Mouse (Mus musculus) embryonic facial prominence, embryonic 10.5 days (tissue): ENCODE data around the gene A030003K21Rik. TPM values are rescaled to one million over a fixed set of nuclear protein-coding genes. Genes with fewer than 3 reads are reported as not detected.
"Not testable (repeated sequence)": the region's sequence is repeated elsewhere in the genome, so short reads cannot be mapped to it uniquely, and the experiment has no call there.

Source experiments
- DNase-seq: peaks from one replicate; pipeline ENCODE4 v3.0.0-alpha.2; 2017; ENCODE audit warnings: low spot score
- H3K27ac ChIP-seq: fragments of 300-500 bp; sonication (generic); replicated peaks from 2 replicates; pipeline ENCODE4 v1.5.1; 2016; ENCODE audit warnings: mild to moderate bottlenecking
- H3K27me3 ChIP-seq: fragments of 300-500 bp; sonication (generic); replicated peaks from 2 replicates; pipeline ENCODE4 v1.6.1; 2016; ENCODE audit warnings: low read depth, mild to moderate bottlenecking; ENCODE audit not compliant: poor library complexity, severe bottlenecking
- H3K36me3 ChIP-seq: fragments of 300-500 bp; sonication (generic); replicated peaks from 2 replicates; pipeline ENCODE4 v1.6.1; 2016; ENCODE audit warnings: mild to moderate bottlenecking, moderate library complexity
- H3K4me1 ChIP-seq: fragments of 300-500 bp; sonication (generic); 2 replicates; pipeline ENCODE4 v1.6.1; 2016
- H3K4me3 ChIP-seq: fragments of 300-500 bp; sonication (generic); 2 replicates; pipeline ENCODE4 v1.5.1; 2016; ENCODE audit warnings: mild to moderate bottlenecking, moderate library complexity
- H3K9me3 ChIP-seq: fragments of 300-500 bp; sonication (generic); 2 replicates; pipeline ENCODE4 v1.6.1; 2016; ENCODE audit warnings: mild to moderate bottlenecking
- WGBS: fragments of 180-500 bp; shearing (Covaris S2); methylation state at CpG from one replicate; pipeline ENCODE4 v1.1.7; 2016; 5-methylcytosine and 5-hydroxymethylcytosine counted together
- polyA plus RNA-seq: library from polyadenylated mRNA; unstranded; fragments of >200 nt; fragmentation: Nextera tagmentation; extraction: Ambion mirVana; gene quantifications from 2 replicates; pipeline ENCODE4 v1.2.1, GENCODE M21; 2016

A030003K21Rik gene
- polyA plus RNA-seq, 1 experiment from 2014 or later, result not detected

DNA sequence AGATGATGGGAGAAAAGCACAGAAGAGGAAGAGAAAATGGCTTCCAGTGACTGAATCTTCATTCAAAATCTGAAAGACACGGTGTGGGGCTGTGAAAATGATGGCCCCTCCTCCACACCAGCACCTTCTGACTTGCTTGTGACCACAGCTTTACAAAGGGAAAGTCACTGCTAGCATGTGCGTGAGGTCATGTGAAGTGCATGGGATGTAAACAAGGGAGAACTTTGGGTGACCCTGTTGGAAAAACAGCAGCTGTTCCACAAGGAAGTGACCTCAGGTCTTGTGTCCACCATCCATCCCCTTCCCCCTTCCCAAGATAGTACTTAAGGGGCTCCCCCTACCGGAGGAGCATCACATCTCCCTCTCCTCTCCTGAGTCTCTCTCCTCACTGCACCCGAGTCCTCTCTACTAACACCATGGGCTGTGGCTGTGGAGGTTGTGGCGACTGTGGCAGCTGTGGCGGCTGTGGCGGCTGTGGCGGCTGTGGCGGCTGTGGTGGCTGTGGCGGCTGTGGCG is 16.7 kb upstream of the A030003K21Rik start, which contains the start of gene Gm47955:
Gm47955 (plus strand) TSS at position 417 of the 516 bp plus-strand sequence.
- Histone ChIP-seq H3K4me1 (no peaks in the 10 kb centered on the region), H3K27ac (no peak within 1 kb of the TSS), H3K4me3 (no peak within 1 kb of the TSS), H3K9me3 (no peaks in the 10 kb centered on the region), H3K27me3 (no peaks in the 10 kb centered on the region), H3K36me3 (no peaks in the 10 kb centered on the region)
- WGBS, result 91% methylated on average over 11 of the region's 11 CpGs
- no peak for DNase-seq

DNA sequence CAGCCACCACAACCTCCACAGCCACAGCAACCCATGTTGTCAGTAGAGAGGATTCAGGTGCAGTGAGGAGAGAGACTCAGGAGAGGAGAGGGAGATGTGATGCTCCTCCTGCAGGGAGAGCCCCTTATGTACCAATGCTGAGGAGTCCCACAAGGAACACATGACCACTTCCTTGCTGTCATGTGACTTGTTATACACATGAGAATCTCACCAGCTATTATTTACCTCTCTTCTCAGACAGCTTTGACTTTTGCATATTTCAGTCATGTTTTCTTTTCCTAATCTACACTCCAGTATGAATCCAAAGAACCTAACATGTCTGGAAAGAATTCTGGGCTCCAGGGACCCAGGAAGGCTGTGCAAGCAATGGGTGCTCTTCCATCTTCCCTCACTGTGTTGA is 12.7 kb upstream of the A030003K21Rik start, which contains the start of gene Gm7544:
Gm7544 (minus strand) TSS at position 101 of the 400 bp plus-strand sequence.
- H3K27me3 ChIP-seq, H3K9me3 ChIP-seq, H3K4me3 ChIP-seq, DNase-seq, H3K4me1 ChIP-seq, H3K27ac ChIP-seq, H3K36me3 ChIP-seq: not testable (repeated sequence)

DNA sequence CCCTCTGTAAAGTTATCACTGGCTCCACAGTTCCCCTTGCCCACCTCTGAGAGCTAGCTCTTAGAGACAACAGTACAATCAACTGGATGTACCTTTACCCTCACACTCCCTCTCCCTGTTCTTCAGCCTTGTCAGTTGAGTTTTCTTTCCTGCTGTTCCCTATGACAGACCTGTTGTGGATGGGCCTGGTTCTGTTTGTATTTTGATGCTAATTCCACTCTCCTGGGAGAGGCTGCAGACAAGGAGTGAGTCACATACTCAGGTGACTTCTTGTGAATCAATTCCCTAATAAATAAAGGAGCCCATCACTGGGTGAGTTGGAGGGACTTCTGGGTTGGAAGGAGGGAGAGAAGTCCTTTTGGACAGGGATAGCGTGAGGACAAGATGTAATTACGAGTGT is 5.4 kb upstream of the A030003K21Rik start:
- H3K4me1 ChIP-seq, result no peaks in the 10 kb centered on the region
- no peak overlapping the region for H3K27ac ChIP-seq
- H3K4me3 ChIP-seq, result no peak overlapping the region
- H3K27me3 ChIP-seq, result no peaks in the 10 kb centered on the region
- no peak for DNase-seq
- no peaks in the 10 kb centered on the region for H3K9me3 ChIP-seq
- WGBS, result 87% methylated on average over 2 of the region's 2 CpGs
- no peaks in the 10 kb centered on the region for H3K36me3 ChIP-seq

DNA sequence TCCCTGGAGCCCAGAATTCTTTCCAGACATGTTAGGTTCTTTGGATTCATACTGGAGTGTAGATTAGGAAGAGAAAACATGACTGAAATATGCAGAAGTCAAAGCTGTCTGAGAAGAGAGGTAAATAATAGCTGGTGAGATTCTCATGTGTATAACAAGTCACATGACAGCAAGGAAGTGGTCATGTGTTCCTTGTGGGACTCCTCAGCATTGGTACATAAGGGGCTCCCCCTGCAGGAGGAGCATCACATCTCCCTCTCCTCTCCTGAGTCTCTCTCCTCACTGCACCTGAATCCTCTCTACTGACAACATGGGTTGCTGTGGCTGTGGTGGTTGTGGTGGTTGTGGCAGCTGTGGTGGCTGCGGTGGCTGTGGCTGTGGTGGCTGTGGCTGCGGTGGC is 2.8 kb upstream of the A030003K21Rik start:
- H3K36me3 ChIP-seq, H3K4me3 ChIP-seq, H3K27me3 ChIP-seq, DNase-seq, H3K27ac ChIP-seq, H3K4me1 ChIP-seq, H3K9me3 ChIP-seq: not testable (repeated sequence)
- 92% methylated on average over 2 of the region's 2 CpGs for WGBS

DNA sequence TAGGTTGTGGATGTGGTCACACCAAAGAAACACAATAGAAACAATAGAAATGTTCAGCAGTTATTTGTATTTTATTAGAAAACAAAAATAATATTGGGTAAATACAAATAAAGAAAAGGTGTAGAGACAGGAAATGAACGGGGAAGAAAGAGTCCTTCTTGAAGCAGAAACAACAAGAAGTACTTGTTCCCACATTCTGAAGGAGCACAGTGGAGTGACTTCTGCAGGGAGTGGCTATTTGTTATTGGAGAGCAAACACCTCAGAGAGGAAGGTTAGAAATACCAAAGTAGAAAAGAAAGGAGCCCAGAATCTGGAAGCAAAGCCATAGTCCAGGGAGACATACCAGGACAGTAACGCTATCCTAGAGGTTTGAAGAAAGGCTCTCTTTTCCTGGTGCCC is 683 bp downstream of the A030003K21Rik start:
- peaks cover 19% of the 10 kb centered on the region; the same call in 1 of the 2 replicates for H3K9me3 ChIP-seq
- H3K27me3 ChIP-seq, H3K4me1 ChIP-seq, H3K4me3 ChIP-seq, H3K36me3 ChIP-seq, H3K27ac ChIP-seq, DNase-seq: not testable (repeated sequence)
- WGBS, result 92% methylated on average over 2 of the region's 2 CpGs

DNA sequence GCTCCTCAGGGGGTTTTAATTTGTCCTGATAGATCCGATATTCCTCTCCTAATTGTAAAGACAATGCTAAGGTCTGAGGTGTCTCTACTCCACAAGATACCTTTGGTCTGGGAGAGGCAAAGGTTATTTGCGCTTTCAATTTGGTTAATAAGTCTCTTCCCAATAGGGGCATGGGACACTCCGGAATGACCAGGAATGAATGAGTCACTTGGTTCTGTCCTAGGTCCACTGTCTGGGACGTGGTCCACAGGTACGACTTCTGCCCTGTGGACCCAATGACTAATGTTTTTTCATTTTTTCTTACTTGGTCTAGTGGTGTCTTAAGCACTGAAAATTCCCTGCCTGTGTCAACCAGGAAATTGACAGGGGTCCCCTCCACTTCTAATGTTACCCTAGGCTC is 4.5 kb downstream of the A030003K21Rik start:
- Histone ChIP-seq H3K36me3 (no peaks in the 10 kb centered on the region), H3K27ac (no peak overlapping the region), H3K4me3 (no peak overlapping the region), H3K9me3 (peaks cover 19% of the 10 kb centered on the region; the same call in 1 of the 2 replicates), H3K4me1 (no peaks in the 10 kb centered on the region), H3K27me3 (no peaks in the 10 kb centered on the region)
- no peak for DNase-seq
- 96% methylated on average over 5 of the region's 5 CpGs for WGBS

DNA sequence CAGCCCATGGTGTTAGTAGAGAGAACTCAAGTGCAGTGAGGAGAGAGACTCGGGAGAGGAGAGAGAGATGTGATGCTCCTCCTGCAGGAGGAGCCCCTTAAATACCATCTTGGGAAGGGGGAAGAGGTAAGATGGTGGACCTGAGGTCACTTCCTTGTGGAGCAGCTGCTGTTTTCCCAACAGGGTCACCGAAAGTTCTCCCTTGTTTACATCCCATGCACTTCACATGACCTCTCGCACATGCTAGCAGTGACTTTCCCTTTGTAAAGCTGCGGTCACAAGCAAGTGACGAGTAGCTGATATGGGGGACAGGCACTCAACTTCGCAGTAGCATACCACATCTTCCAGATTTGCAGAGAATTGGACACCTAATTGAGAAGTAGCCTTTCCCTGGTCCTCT is 11.9 kb downstream of the A030003K21Rik start, which contains the start of gene Gm6217:
Gm6217 (minus strand) TSS at position 74 of the 400 bp plus-strand sequence.
- DNase-seq, result not testable (repeated sequence)

DNA sequence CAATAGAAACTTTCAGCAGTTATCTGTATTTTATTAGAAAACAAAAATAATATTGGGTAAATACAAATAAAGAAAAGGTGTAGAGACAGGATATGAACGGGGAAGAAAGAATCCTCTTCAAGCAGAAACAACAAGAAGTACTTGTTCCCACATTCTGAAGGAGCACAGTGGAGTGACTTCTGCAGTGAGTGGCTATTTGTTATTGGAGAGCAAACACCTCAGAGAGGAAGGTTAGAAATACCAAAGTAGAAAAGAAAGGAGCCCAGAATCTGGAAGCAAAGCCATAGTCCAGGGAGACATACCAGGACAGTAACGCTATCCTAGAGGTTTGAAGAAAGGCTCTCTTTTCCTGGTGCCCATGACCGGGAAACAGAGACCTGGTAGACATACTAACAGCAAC is 12.6 kb downstream of the A030003K21Rik start:
- not testable (repeated sequence) for H3K36me3 ChIP-seq, H3K27me3 ChIP-seq, H3K9me3 ChIP-seq, DNase-seq, H3K4me1 ChIP-seq, H3K27ac ChIP-seq, H3K4me3 ChIP-seq
- WGBS, result 88% methylated on average over 3 of the region's 3 CpGs

More for the DNA sequence above, 11.9 kb downstream of the A030003K21Rik start, which contains the start of gene Gm6217:
- WGBS, result no CpG with 5 or more reads among the region's 6 CpGs
- not testable (repeated sequence) for H3K4me1 ChIP-seq, H3K4me3 ChIP-seq, H3K9me3 ChIP-seq, H3K27me3 ChIP-seq, H3K27ac ChIP-seq, H3K36me3 ChIP-seq

DNA sequence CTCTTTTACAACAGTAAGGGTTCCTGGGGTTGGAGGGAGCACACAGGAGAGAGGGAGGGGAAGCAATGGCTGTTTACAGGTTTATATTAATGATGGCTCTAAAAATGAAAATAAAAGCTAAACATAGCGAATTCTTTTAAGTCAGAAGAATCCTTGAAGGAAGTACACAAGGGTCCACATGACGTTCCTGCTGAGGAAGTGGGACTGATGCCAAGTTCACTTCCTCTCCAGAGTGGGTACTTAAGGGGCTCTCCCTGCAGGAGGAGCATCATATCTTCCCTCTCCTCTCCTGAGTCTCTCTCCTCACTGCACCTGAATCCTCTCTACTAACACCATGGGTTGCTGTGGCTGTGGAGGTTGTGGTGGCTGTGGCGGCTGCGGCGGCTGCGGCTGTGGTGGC is 18.5 kb downstream of the A030003K21Rik start, which contains the start of gene A030014E15Rik:
A030014E15Rik (plus strand) TSS at position 268 of the 400 bp plus-strand sequence.
- DNase-seq, result no peak
- H3K27ac ChIP-seq, result no peak within 1 kb of the TSS
- no peak within 1 kb of the TSS for H3K4me3 ChIP-seq
- H3K36me3 ChIP-seq, result no peaks in the 10 kb centered on the region
- no peaks in the 10 kb centered on the region for H3K9me3 ChIP-seq
- no peaks in the 10 kb centered on the region for H3K4me1 ChIP-seq
- 95% methylated on average over 6 of the region's 6 CpGs for WGBS
- no peaks in the 10 kb centered on the region for H3K27me3 ChIP-seq

DNA sequence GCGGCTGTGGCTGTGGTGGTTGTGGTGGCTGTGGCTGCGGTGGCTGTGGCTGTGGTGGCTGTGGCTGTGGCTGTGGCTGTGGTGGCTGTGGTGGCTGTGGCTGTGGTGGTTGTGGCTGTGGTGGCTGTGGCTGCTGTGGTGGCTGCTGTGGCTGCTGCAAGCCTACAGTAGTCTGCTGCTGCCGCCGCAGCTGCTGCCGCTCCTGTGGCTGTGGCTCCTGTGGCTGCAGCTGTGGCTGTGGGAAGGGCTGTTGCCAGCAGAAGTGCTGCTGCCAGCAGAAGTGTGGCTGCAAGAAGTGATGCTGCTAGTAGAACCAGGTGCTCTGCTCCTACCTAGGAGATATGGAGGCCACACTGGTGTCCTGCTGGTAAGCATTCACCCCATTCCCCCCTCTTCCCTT is 29.8 kb downstream of the A030003K21Rik start:
- H3K4me3 ChIP-seq, DNase-seq, H3K27me3 ChIP-seq, H3K36me3 ChIP-seq, H3K9me3 ChIP-seq, H3K27ac ChIP-seq: not testable (repeated sequence)
- WGBS, result 99% methylated on average over 5 of the region's 5 CpGs
- peaks cover 12% of the 10 kb centered on the region for H3K4me1 ChIP-seq

DNA sequence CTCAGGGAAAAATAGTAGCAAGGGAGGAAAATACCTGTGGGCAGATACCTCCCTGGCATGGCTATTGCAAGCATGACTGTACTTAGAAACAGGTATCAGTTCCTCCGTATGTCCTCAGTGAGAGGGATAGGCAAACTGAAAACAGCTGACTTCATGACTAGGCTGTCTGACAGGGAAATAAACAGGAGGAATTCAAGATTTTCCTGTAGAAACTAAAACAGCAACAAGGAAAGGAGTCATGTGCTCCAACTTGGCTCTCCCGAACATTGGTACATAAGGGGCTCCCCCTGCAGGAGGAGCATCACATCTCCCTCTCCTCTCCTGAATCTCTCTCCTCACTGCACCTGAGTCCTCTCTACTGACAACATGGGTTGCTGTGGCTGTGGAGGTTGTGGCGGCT is 30.2 kb downstream of the A030003K21Rik start, which contains the start of gene A030005L19Rik:
A030005L19Rik (plus strand) TSS at position 301 of the 400 bp plus-strand sequence.
- 87% methylated on average over 3 of the region's 3 CpGs for WGBS
- DNase-seq, result no peak
- H3K36me3 ChIP-seq, result no peaks in the 10 kb centered on the region; the same call in 1 of the 2 replicates

DNA sequence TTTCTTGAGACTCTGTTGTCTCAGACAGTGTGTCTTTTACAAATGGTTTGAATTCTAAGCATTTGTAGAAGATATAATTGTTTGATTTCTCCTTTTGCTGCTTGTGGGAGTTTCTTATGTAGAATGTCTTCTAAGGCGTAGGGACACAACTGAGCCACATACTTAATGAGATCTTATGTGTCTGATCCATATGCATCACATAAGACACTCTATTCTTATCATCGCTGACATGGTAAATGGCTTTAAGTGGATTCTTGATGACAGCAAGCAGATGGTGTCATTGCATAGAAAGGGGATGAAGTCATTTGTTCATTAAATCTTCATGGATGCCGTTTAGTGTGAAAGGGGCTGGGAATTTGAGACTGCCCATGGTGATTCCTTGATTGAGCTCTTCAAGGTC is 37.3 kb downstream of the A030003K21Rik start:
- no peak overlapping the region for H3K4me3 ChIP-seq
- H3K36me3 ChIP-seq, result peaks cover 27% of the 10 kb centered on the region
- no peaks in the 10 kb centered on the region for H3K4me1 ChIP-seq
- no peak overlapping the region for H3K27ac ChIP-seq
- no peak for DNase-seq
- no peaks in the 10 kb centered on the region for H3K27me3 ChIP-seq
- WGBS, result 85% methylated on average over 3 of the region's 3 CpGs
- no peaks in the 10 kb centered on the region for H3K9me3 ChIP-seq

More for the DNA sequence above, 30.2 kb downstream of the A030003K21Rik start, which contains the start of gene A030005L19Rik:
- no peaks in the 10 kb centered on the region for H3K9me3 ChIP-seq
- no peaks in the 10 kb centered on the region for H3K27me3 ChIP-seq
- peaks cover 10% of the 10 kb centered on the region for H3K4me1 ChIP-seq
- H3K27ac ChIP-seq, result no peak within 1 kb of the TSS
- no peak within 1 kb of the TSS for H3K4me3 ChIP-seq

DNA sequence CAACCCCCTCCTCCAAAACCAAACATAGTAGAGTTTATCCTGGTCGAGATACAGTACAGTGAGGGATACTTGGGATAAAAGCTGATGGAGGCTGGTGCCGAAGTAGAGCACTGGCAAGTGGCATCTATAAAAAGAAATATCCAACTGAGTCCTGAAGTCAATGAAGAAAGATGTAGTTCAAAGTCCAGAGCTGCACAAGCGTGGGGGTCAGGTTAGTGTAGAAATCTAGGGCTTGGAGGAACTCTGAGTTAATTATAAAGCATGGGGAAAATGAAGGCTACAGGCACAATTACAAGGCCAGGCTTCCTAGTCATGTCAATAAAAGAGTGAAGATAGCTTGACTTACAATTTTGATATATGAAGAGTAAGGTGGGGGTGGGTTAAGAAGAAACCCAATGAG is 42.0 kb downstream of the A030003K21Rik start:
- H3K36me3 ChIP-seq, result peaks cover 61% of the 10 kb centered on the region
- H3K9me3 ChIP-seq, result no peaks in the 10 kb centered on the region
- no peak overlapping the region for H3K27ac ChIP-seq
- no peaks in the 10 kb centered on the region for H3K4me1 ChIP-seq
- no peak for DNase-seq
- no peaks in the 10 kb centered on the region for H3K27me3 ChIP-seq
- 90% methylated on average over 3 of the region's 3 CpGs for WGBS
- no peak overlapping the region for H3K4me3 ChIP-seq
